Mouse (Mus musculus) brown adipose tissue, adult 24 weeks (tissue): ENCODE results near the gene Gm20605. TPM values are rescaled to one million over a fixed set of nuclear protein-coding genes. Genes with fewer than 3 reads are reported as not detected.
A peak's percentile ranks its signal among the peaks of the same experiment; 100 is the strongest.
"Not testable (repeated sequence)": the region's sequence is repeated elsewhere in the genome, so short reads cannot be mapped to it uniquely, and the experiment has no call there.

ENCODE experiments used
- H3K27ac ChIP-seq: fragments of 200-500 bp; replicated peaks from 2 replicates; pipeline ENCODE4 v1.5.1; 2012; ENCODE audit warnings: low read depth, mild to moderate bottlenecking, low read length
- H3K4me1 ChIP-seq: fragments of 200-500 bp; 2 replicates; pipeline ENCODE4 v1.6.1; 2012; ENCODE audit warnings: low read length, mixed read lengths; ENCODE audit not compliant: control insufficient read depth, insufficient read depth, insufficient read length
- H3K4me3 ChIP-seq: fragments of 200-500 bp; 2 replicates; pipeline ENCODE4 v1.5.1; 2012; ENCODE audit warnings: low read depth, mild to moderate bottlenecking, low read length, moderate library complexity; ENCODE audit not compliant: insufficient read depth
- polyA plus RNA-seq: library from polyadenylated mRNA; stranded (reverse); fragments of >200 nt; gene quantifications from 2 replicates; pipeline ENCODE4 v1.2.4, GENCODE M21; 2012; ENCODE audit not compliant: missing spikeins, insufficient read depth, insufficient read length

Gm20605 gene
- polyA plus RNA-seq, 1 experiment, result 0.95 TPM

GRCm38 (mm10) chr5:137607860-137608653 lies 20.9 kb upstream of the Gm20605 start:
- Histone ChIP-seq H3K4me3 (no peak overlapping the region), H3K27ac (no peak overlapping the region), H3K4me1 (peaks cover 15% of the 10 kb centered on the region)

GRCm38 (mm10) chr5:137608654-137609190 lies 20.3 kb upstream of the Gm20605 start:
- Histone ChIP-seq H3K4me3 (peak overlapping the region; percentile 48; the same call in 1 of the 2 replicates), H3K27ac (no peak overlapping the region), H3K4me1 (peaks cover 17% of the 10 kb centered on the region)

- Histone ChIP-seq H3K4me1 (peaks cover 20% of the 10 kb centered on the region), H3K27ac (no peak overlapping the region), H3K4me3 (peak overlapping the region; percentile 48)
Measured at GRCm38 (mm10) chr5:137609292-137609691, 19.7 kb upstream of the Gm20605 start.

GRCm38 (mm10) chr5:137610056-137610455 lies 18.9 kb upstream of the Gm20605 start:
- peak overlapping the region; percentile 48 for H3K4me3 ChIP-seq
- peak overlapping the region; percentile 53 for H3K27ac ChIP-seq
- peaks cover 20% of the 10 kb centered on the region for H3K4me1 ChIP-seq

GRCm38 (mm10) chr5:137610548-137611244 lies 18.3 kb upstream of the Gm20605 start:
- peak overlapping the region; percentile 48 for H3K4me3 ChIP-seq
- peaks cover 20% of the 10 kb centered on the region for H3K4me1 ChIP-seq
- H3K27ac ChIP-seq, result peak overlapping the region; percentile 83

- H3K4me1 ChIP-seq, result peaks cover 20% of the 10 kb centered on the region
- H3K4me3 ChIP-seq, result peak overlapping the region; percentile 48
- H3K27ac ChIP-seq, result peak overlapping the region; percentile 83
Measured at GRCm38 (mm10) chr5:137611245-137611602, 17.8 kb upstream of the Gm20605 start.

GRCm38 (mm10) chr5:137613076-137613475 lies 15.9 kb upstream of the Gm20605 start:
- peak overlapping the region; percentile 55 for H3K27ac ChIP-seq
- H3K4me1 ChIP-seq, result peaks cover 20% of the 10 kb centered on the region
- no peak overlapping the region for H3K4me3 ChIP-seq

- Histone ChIP-seq H3K27ac (peak within 1 kb of the TSS; percentile 71), H3K4me3 (no peak within 1 kb of the TSS), H3K4me1 (peaks cover 20% of the 10 kb centered on the region)
Measured at GRCm38 (mm10) chr5:137613550-137613949, 15.4 kb upstream of the Gm20605 start, which contains the start of gene Pcolce. Gene Pcolce, minus strand, starts transcription at chr5:137613784.

- H3K4me3 ChIP-seq, H3K27ac ChIP-seq: not testable (repeated sequence)
- peaks cover 13% of the 10 kb centered on the region for H3K4me1 ChIP-seq
Measured at GRCm38 (mm10) chr5:137614921-137615320, 14.1 kb upstream of the Gm20605 start.

- peaks cover 10% of the 10 kb centered on the region for H3K4me1 ChIP-seq
- no peak overlapping the region for H3K27ac ChIP-seq
Measured at GRCm38 (mm10) chr5:137615347-137615746, 13.6 kb upstream of the Gm20605 start.

GRCm38 (mm10) chr5:137623937-137624530 lies 4.9 kb upstream of the Gm20605 start:
- Histone ChIP-seq H3K27ac (no peak overlapping the region), H3K4me1 (no peaks in the 10 kb centered on the region), H3K4me3 (no peak overlapping the region)

More at GRCm38 (mm10) chr5:137615347-137615746, 13.6 kb upstream of the Gm20605 start:
- no peak overlapping the region for H3K4me3 ChIP-seq

- peak overlapping the region; percentile 76 for H3K4me3 ChIP-seq
- H3K4me1 ChIP-seq, result peaks cover 16% of the 10 kb centered on the region
- H3K27ac ChIP-seq, result peak overlapping the region; percentile 88
Measured at GRCm38 (mm10) chr5:137627991-137628390, 984 bp upstream of the Gm20605 start.

GRCm38 (mm10) chr5:137629306-137629721 lies 339 bp downstream of the Gm20605 start:
- peak overlapping the region; percentile 82 for H3K4me3 ChIP-seq

GRCm38 (mm10) chr5:137629906-137630545 lies 1.1 kb downstream of the Gm20605 start:
- H3K4me3 ChIP-seq, result peak overlapping the region; percentile 82
- peak overlapping the region; percentile 45 for H3K27ac ChIP-seq
- H3K4me1 ChIP-seq, result peaks cover 16% of the 10 kb centered on the region

More at GRCm38 (mm10) chr5:137629306-137629721, 339 bp downstream of the Gm20605 start:
- H3K4me1 ChIP-seq, result peaks cover 16% of the 10 kb centered on the region
- peak overlapping the region; percentile 45 for H3K27ac ChIP-seq
